Mouse (Mus musculus) liver, embryonic 12.5 days (tissue): Measurements from ENCODE around the gene Mtrf1. TPM values are rescaled to one million over a fixed set of nuclear protein-coding genes. Genes with fewer than 3 reads are reported as not detected.
"Not testable (repeated sequence)": the region's sequence is repeated elsewhere in the genome, so short reads cannot be mapped to it uniquely, and the experiment has no call there.

Experiments
- ATAC-seq: fragments of 200-750 bp; cut with Nextera tagmentation; 2 replicates; pipeline ENCODE4 v1.8.0; 2017; ENCODE audit warnings: moderate number of reproducible peaks, mild to moderate bottlenecking, moderate library complexity
- H3K27ac ChIP-seq: fragments of 300-500 bp; sonication (generic); 2 replicates; pipeline ENCODE4 v1.5.1; 2016; ENCODE audit warnings: mild to moderate bottlenecking
- H3K27me3 ChIP-seq: fragments of 300-500 bp; sonication (generic); replicated peaks from 2 replicates; pipeline ENCODE4 v1.6.1; 2016; ENCODE audit warnings: mild to moderate bottlenecking, moderate library complexity
- H3K36me3 ChIP-seq: fragments of 300-500 bp; sonication (generic); 2 replicates; pipeline ENCODE4 v1.6.1; 2016; ENCODE audit warnings: mild to moderate bottlenecking, moderate library complexity
- H3K4me1 ChIP-seq: fragments of 300-500 bp; sonication (generic); 2 replicates; pipeline ENCODE4 v1.6.1; 2016
- H3K4me2 ChIP-seq: fragments of 300-500 bp; sonication (generic); 2 replicates; pipeline ENCODE4 v1.6.1; 2016; ENCODE audit warnings: mild to moderate bottlenecking, moderate library complexity
- H3K4me3 ChIP-seq: fragments of 300-500 bp; sonication (generic); 2 replicates; pipeline ENCODE4 v1.5.1; 2016; ENCODE audit warnings: mild to moderate bottlenecking, moderate library complexity
- H3K9ac ChIP-seq: fragments of 300-500 bp; sonication (generic); 2 replicates; pipeline ENCODE4 v1.6.1; 2016; ENCODE audit warnings: mild to moderate bottlenecking, moderate library complexity
- H3K9me3 ChIP-seq: fragments of 300-500 bp; sonication (generic); replicated peaks from 2 replicates; pipeline ENCODE4 v1.6.1; 2016; ENCODE audit warnings: mild to moderate bottlenecking, moderate library complexity
- WGBS: fragments of 180-500 bp; shearing (Covaris S2); methylation state at CpG from one replicate; pipeline ENCODE4 v1.1.7; 2016; ENCODE audit not compliant: insufficient replicate concordance; 5-methylcytosine and 5-hydroxymethylcytosine counted together
- polyA plus RNA-seq: library from polyadenylated mRNA; unstranded; fragments of >200 nt; fragmentation: Nextera tagmentation; extraction: Ambion mirVana; gene quantifications from 2 replicates; pipeline ENCODE4 v1.2.1, GENCODE M21; 2016

Mtrf1 gene
- polyA plus RNA-seq, 1 experiment from 2014 or later: 7.3 TPM

GRCm38 (mm10) chr14:79410662-79411061 is 13.1 kb downstream of the Mtrf1 start:
- no peak overlapping the region for H3K27ac ChIP-seq
- no peak overlapping the region for H3K4me2 ChIP-seq
- H3K4me1 ChIP-seq: peaks cover 9% of the 10 kb centered on the region; the same call in 1 of the 2 replicates
- H3K4me3 ChIP-seq: no peak overlapping the region
- H3K27me3 ChIP-seq: no peaks in the 10 kb centered on the region
- ATAC-seq: no peak
- H3K36me3 ChIP-seq: peaks cover 17% of the 10 kb centered on the region
- no peak overlapping the region for H3K9ac ChIP-seq
- WGBS: 62% methylated on average over 2 of the region's 2 CpGs
- H3K9me3 ChIP-seq: no peaks in the 10 kb centered on the region

- Histone ChIP-seq H3K27me3 (no peaks in the 10 kb centered on the region), H3K4me3 (no peak overlapping the region), H3K4me2 (no peak overlapping the region), H3K9me3 (no peaks in the 10 kb centered on the region), H3K27ac (no peak overlapping the region), H3K4me1 (peaks cover 4% of the 10 kb centered on the region; the same call in 1 of the 2 replicates), H3K36me3 (peaks cover 20% of the 10 kb centered on the region), H3K9ac (no peak overlapping the region)
- 86% methylated on average over 6 of the region's 6 CpGs for WGBS
- ATAC-seq: no peak
These were observed 15.5 kb downstream of the Mtrf1 start for GRCm38 (mm10) chr14:79413121-79413520.

GRCm38 (mm10) chr14:79420083-79420685 is 22.6 kb downstream of the Mtrf1 start:
- Histone ChIP-seq H3K27me3 (no peaks in the 10 kb centered on the region), H3K27ac (no peak overlapping the region), H3K36me3 (peaks cover 7% of the 10 kb centered on the region; the same call in 1 of the 2 replicates), H3K4me2 (no peak overlapping the region), H3K9me3 (no peaks in the 10 kb centered on the region), H3K9ac (no peak overlapping the region), H3K4me1 (no peaks in the 10 kb centered on the region), H3K4me3 (no peak overlapping the region)
- no peak for ATAC-seq
- 74% methylated on average over 20 of the region's 20 CpGs for WGBS

DNA sequence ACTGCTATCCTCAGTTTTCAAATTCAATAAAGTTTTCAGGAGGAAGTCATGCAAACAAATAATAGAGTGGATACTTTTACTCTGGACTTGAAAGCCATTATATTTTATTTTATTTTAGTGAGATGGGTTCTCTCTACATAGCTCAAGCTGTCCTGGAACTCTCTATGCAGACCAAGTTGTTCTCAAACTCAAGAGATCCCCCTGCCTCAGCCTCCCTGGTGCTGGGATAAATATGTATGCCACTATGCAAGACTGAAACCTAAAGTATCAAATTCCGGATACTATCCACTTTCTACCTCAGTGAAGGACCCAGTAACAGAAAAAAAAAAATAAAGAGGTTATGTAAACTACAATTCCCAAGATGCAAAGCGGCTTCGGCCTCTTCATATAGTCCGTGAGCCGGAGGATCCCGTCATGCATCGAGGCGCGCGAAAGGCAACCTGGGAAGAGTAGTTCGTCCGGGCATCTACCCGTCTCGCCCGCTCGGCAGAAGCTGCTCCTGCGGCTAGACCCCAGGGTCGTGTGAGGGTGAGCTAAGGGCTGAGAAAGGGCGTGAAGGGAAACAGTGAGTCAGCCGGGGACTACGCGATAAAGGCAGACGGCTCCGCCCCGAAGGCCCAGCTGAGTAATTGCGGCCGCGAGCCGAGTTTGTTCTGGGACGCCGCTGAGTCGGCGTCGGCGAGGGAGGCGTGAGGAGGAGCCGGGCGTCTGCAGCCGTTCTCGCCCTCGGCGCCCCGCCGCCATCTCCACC is 28.6 kb downstream of the Mtrf1 start, which contains the start of gene Kbtbd7:
TSS of gene Kbtbd7 (plus strand) at position 533 of the 751 bp plus-strand sequence.
- Histone ChIP-seq H3K27ac (peak within 1 kb of the TSS; percentile 95), H3K36me3 (peaks cover 11% of the 10 kb centered on the region), H3K4me2 (peak within 1 kb of the TSS; percentile 62), H3K4me3 (peak within 1 kb of the TSS; percentile 60), H3K4me1 (peaks cover 14% of the 10 kb centered on the region), H3K27me3 (no peaks in the 10 kb centered on the region), H3K9ac (peak within 1 kb of the TSS; percentile 69), H3K9me3 (no peaks in the 10 kb centered on the region)
- ATAC-seq: peak; percentile 100
- WGBS: under 1% methylated on average over 44 of the region's 44 CpGs

- 52% methylated on average over 7 of the region's 59 CpGs for WGBS
- Histone ChIP-seq H3K4me2 (peak overlapping the region; percentile 62), H3K36me3 (peaks cover 11% of the 10 kb centered on the region), H3K4me3 (peak overlapping the region; percentile 60), H3K9ac (peak overlapping the region; percentile 69), H3K4me1 (peaks cover 14% of the 10 kb centered on the region), H3K27ac (peak overlapping the region; percentile 95)
- not testable (repeated sequence) for H3K9me3 ChIP-seq, H3K27me3 ChIP-seq
- peak; percentile 44 for ATAC-seq
These were observed 29.3 kb downstream of the Mtrf1 start for GRCm38 (mm10) chr14:79426730-79427365.

GRCm38 (mm10) chr14:79434068-79434467 is 36.5 kb downstream of the Mtrf1 start:
- WGBS: 73% methylated on average over 1 of the region's 1 CpGs
- no peak overlapping the region for H3K27ac ChIP-seq
- H3K9ac ChIP-seq: no peak overlapping the region
- no peak for ATAC-seq
- no peaks in the 10 kb centered on the region for H3K36me3 ChIP-seq
- no peak overlapping the region for H3K4me2 ChIP-seq
- H3K4me3 ChIP-seq: no peak overlapping the region
- H3K4me1 ChIP-seq: no peaks in the 10 kb centered on the region
- H3K27me3 ChIP-seq: no peaks in the 10 kb centered on the region
- H3K9me3 ChIP-seq: no peaks in the 10 kb centered on the region

DNA sequence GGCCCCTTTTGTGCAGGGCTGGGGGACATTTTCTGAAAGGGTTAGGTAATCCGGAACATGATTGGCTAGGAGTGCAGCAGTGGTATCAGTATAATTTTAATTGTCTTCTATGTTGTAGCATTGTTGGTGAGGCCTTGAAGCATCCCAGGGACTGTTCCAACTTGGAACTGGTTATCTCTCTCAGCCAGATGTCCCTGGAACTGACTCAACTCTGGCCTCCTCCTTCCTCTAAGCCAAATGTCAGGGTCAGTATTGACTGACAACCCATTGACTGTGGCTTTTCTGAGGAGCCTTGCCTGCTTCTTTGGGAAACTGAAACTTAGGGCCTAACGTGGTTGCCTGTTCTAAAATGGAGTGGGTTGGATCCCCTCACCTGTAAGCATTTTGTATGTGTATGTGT is 43.1 kb downstream of the Mtrf1 start:
- no peak for ATAC-seq
- Histone ChIP-seq H3K9ac (no peak overlapping the region), H3K36me3 (no peaks in the 10 kb centered on the region), H3K27ac (no peak overlapping the region), H3K4me2 (no peak overlapping the region), H3K4me3 (no peak overlapping the region), H3K27me3 (peaks cover 7% of the 10 kb centered on the region), H3K9me3 (peaks cover 6% of the 10 kb centered on the region; the same call in 1 of the 2 replicates), H3K4me1 (peaks cover 5% of the 10 kb centered on the region; the same call in 1 of the 2 replicates)
- 73% methylated on average over 2 of the region's 2 CpGs for WGBS

- no peaks in the 10 kb centered on the region for H3K36me3 ChIP-seq
- no peak overlapping the region for H3K9ac ChIP-seq
- H3K4me2 ChIP-seq: no peak overlapping the region
- 29% methylated on average over 5 of the region's 5 CpGs for WGBS
- H3K4me1 ChIP-seq: peaks cover 5% of the 10 kb centered on the region; the same call in 1 of the 2 replicates
- H3K4me3 ChIP-seq: no peak overlapping the region
- no peak overlapping the region for H3K27ac ChIP-seq
- no peak for ATAC-seq
- H3K9me3 ChIP-seq: peaks cover 6% of the 10 kb centered on the region; the same call in 1 of the 2 replicates
- H3K27me3 ChIP-seq: peaks cover 7% of the 10 kb centered on the region
These were observed 43.9 kb downstream of the Mtrf1 start for GRCm38 (mm10) chr14:79441441-79441840.

DNA sequence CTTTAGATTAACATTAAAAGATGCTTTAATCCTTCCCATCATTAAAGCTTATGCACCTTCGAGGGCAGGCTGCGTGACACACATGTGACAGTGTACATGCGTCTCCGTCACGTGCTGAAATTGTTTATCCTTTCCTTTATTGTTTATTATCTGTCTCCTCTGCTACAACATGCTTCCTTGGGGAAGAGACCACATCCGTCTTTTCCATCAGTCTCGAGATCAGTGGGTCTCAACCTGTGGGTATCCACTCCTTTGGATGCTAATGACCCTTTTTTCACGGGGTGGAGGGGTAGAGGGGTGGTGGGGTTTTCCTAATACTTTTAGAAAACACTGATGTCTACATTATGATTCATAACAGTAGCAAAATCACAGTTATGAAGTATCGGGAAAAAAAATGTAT is 47.0 kb downstream of the Mtrf1 start:
- no peak for ATAC-seq
- Histone ChIP-seq H3K4me3 (no peak overlapping the region), H3K27ac (no peak overlapping the region), H3K9me3 (peaks cover 4% of the 10 kb centered on the region; the same call in 1 of the 2 replicates), H3K4me2 (no peak overlapping the region), H3K36me3 (no peaks in the 10 kb centered on the region), H3K9ac (no peak overlapping the region), H3K27me3 (peaks cover 7% of the 10 kb centered on the region), H3K4me1 (peaks cover 5% of the 10 kb centered on the region; the same call in 1 of the 2 replicates)
- 76% methylated on average over 9 of the region's 9 CpGs for WGBS

DNA sequence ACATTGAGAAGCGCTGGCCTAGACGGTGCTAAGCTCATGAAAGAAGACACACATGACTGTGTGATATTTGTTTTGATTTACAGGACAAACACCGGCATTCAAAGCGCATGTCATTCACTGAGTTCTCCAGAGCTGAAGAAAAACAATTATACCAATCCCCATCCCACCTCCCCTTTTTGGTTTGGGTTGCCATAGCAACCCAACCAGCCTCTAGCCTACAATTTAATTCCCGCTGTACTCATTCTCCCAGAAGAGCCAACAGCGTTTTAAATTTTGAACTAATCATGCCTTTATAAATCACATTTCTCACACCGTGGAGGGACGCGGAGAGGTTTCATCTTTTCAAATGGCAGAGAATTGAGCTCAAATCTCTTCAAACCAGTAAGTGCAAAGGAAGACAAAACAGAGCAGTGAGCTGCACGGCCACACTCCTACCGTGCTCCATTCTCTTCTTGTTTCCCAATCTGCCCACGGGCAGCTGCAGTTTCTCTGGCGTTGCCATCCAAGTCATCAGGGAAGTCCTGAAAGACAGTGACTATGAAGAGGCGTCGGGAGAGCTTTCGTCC is 47.6 kb downstream of the Mtrf1 start:
- Histone ChIP-seq H3K4me1 (peaks cover 5% of the 10 kb centered on the region; the same call in 1 of the 2 replicates), H3K27me3 (peaks cover 7% of the 10 kb centered on the region), H3K9me3 (no peaks in the 10 kb centered on the region), H3K27ac (no peak overlapping the region), H3K4me2 (no peak overlapping the region), H3K4me3 (no peak overlapping the region), H3K36me3 (no peaks in the 10 kb centered on the region), H3K9ac (no peak overlapping the region)
- 74% methylated on average over 16 of the region's 16 CpGs for WGBS
- ATAC-seq: no peak

DNA sequence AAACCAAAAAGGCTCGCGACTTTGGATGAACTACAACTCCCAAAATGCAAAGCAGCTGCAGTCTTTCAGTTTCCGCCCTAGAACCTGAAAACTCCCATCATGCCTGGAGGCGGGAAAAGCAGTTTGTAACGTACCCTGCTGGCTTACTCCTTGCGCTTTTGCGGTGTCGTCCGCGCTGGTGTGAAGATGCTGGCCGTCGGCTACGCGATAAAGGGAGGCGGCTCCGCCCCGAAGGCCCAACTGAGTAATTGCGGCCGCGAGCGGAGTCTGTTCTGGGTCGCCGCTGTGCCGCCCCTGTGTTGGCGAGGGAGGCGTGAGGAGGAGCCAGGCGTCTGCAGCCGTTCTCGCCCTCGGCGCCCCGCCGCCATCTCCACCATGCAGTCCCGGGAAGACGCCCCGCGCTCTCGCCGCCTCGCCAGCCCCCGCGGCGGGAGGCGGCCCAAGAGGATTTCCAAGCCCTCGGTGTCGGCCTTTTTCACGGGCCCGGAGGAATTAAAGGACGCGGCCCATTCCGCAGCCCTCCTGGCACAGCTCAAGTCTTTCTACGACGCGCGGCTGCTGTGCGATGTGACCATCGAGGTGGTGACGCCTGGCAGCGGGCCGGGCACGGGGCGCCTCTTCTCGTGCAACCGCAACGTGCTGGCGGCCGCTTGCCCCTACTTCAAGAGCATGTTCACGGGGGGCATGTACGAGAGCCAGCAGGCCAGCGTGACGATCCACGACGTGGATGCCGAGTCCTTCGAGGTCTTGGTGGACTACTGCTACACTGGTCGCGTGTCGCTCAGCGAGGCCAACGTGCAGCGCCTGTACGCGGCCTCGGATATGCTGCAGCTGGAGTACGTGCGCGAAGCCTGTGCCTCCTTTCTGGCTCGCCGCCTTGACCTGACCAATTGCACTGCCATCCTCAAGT is 54.4 kb downstream of the Mtrf1 start, which contains the start of gene Kbtbd6:
TSS of gene Kbtbd6 (plus strand) at position 155 of the 910 bp plus-strand sequence.
- not testable (repeated sequence) for H3K9me3 ChIP-seq, H3K27me3 ChIP-seq, H3K36me3 ChIP-seq
- Histone ChIP-seq H3K4me2 (peak within 1 kb of the TSS; percentile 78), H3K27ac (peak within 1 kb of the TSS; percentile 95), H3K4me3 (peak within 1 kb of the TSS; percentile 65), H3K9ac (peak within 1 kb of the TSS; percentile 76), H3K4me1 (peaks cover 35% of the 10 kb centered on the region)
- WGBS: 25% methylated on average over 46 of the region's 89 CpGs
- peak; percentile 93 for ATAC-seq
